Mouse (Mus musculus): ENCODE measurements around the gene Slc18a3.
A peak's percentile ranks its signal among the peaks of the same experiment; 100 is the strongest.

DNA sequence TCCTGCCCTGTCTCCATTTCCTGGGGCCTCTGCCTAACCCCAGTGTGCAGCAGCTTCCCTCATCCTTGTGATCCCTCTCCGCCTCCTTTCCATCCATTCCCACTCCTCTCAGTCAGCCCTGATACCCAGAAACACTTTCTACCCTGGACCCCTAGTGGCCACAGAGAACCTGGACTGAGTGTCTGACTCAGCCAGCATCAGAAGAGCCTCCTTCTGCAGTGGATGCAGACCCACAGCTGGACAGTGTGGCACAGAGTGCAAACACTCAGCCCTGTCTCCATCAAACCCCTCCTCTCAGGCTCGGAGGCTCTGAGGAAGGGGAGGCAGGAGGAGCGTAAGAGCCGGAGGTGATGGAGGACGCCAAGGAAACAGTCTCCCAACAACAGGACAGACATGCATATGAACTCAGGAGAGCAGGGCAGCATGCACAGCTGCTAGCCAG is 27.3 kb downstream of the Slc18a3 start:
- TF ChIP-seq POLR2A (IDR thresholded peaks at IDR 0.05; ENCODE audit: insufficient read depth, low read length) = no peak
- TF ChIP-seq CTCF (IDR thresholded peaks at IDR 0.05; ENCODE audit: low read depth, low read length) = peak; percentile 37

All from ES-Bruce4 (cell line).